Mouse (Mus musculus) heart, postnatal 4 days (tissue): ENCODE measurements around the gene Abcg4. TPM values are rescaled to one million over a fixed set of nuclear protein-coding genes. Genes with fewer than 3 reads are reported as not detected.
"Not testable (repeated sequence)": the region's sequence is repeated elsewhere in the genome, so short reads cannot be mapped to it uniquely, and the experiment has no call there.

ENCODE experiments used
- DNase-seq: peaks from one replicate; pipeline ENCODE4 v3.0.0; 2021
- total RNA-seq, 2 experiments: library from RNA; stranded (reverse); gene quantifications; 2 replicates each; pipeline ENCODE4 v1.2.3; 2021

The Abcg4 gene
- total RNA-seq, 2 experiments from 2014 or later: 1.2 to 1.5 TPM

GRCm38 (mm10) chr9:44319105-44319886 lies 30.9 kb upstream of the Abcg4 start:
- no peak for DNase-seq

DNA sequence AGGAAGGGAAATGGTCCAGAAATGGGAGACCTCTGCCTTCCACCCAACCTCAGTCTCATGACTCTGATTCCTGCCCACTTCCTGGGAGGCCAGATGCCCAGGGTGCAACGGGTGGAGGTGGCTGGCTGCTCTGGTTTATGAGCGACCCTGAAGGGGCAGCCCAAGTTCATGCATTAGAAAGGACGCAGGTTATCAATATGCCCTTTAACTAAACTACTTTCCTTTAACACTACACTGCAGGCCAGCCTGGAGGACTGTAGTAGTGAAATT lies 30.3 kb upstream of the Abcg4 start:
- no peak for DNase-seq

DNA sequence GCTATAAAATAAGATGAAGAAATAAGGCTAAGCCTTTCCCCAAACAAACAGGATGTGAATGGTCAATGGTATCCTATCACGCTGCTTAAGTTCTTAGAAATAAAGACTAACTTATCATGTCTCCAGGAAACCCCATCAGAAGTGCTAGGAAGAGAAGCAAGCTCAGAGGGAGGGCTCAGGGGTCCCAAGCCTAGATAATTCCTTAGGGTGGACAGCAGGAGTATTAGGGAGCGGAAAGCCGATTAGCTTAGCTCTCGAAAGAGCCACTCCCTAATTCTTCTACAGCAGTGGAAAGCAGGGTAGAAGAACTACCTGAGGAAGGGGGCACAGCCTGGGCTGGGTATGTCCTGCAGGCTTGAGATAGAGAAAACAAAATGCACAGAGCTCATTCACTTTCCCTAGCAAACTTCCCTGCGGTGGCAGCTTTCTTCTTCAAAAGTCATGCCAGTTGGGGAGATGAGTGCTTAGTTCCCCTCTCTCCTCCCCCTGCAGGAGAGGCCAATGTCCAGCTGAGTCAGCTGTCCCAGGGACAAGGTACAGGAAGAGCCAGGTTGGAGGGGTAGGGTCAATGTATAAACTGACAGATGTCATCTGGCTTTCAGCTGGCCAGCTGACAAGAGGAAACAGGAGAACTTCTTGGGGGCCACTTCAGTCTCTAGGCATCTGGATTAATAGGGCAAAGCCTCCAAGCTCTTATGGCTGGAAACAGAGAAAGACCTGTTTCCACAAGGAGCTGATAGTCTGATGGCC lies 29.8 kb upstream of the Abcg4 start:
- no peak for DNase-seq

- DNase-seq: no peak
Measured at GRCm38 (mm10) chr9:44317452-44317851, 29.0 kb upstream of the Abcg4 start.

GRCm38 (mm10) chr9:44314910-44315309 lies 26.5 kb upstream of the Abcg4 start:
- no peak for DNase-seq

- DNase-seq: no peak
Measured at GRCm38 (mm10) chr9:44314257-44314547, 25.8 kb upstream of the Abcg4 start.

GRCm38 (mm10) chr9:44313476-44314256 lies 25.3 kb upstream of the Abcg4 start:
- no peak for DNase-seq

GRCm38 (mm10) chr9:44311136-44312134 lies 23.0 kb upstream of the Abcg4 start:
- DNase-seq: peak; percentile 48

- DNase-seq: no peak
Measured at GRCm38 (mm10) chr9:44310750-44311135, 22.3 kb upstream of the Abcg4 start.

GRCm38 (mm10) chr9:44309756-44310155 lies 21.3 kb upstream of the Abcg4 start:
- DNase-seq: no peak

DNA sequence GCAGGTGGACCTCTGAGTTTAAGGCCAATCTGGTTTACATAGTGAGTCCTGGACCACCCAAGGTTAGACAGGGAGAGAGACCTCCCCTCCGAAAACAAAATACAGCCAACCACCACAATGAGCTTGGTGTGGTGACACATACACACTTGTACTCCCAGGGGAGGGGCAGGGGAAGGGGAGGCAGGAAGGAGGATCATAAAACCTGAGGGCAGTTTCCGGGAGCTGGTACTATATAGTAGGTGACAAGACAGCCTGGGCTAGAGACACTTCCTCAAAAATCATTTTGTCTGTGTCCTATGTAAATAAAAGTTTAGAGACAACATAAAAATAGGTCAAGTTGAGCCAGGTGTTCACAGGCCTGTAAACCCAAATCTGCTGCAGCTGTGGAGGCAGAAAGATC lies 18.8 kb upstream of the Abcg4 start:
- no peak for DNase-seq

GRCm38 (mm10) chr9:44306532-44306931 lies 18.1 kb upstream of the Abcg4 start:
- DNase-seq: no peak

DNA sequence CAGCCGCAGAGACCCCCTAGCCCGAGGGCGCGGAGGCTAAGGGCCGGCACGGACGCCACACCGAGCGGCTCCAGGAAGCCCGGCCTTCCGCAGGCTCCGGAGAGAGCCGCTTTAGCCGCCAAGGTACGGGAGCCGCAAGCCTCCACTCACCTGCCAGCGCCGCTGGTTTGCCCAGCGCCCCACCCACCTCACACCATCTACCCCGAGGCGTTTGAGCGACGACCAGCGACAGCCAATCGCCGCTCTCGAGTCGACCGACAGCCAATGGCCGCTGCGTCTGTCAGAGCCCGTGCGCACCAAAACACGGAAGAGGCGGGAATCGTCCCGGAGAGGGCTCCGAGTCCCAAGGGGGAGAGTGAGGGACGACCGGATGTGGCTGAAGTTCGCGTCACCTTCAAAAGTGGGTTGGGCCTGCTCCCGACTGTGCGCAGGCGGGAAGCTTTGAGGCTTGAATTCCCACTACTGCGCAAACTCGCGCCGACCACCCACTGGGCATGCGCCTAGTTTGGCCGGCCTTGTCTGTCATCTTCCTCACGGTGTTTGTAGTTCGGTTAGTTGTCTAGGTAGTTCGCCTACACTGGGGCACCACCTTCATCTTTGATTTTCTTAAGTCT lies 17.2 kb upstream of the Abcg4 start, which contains the start of gene Hinfp:
TSS of gene Hinfp (minus strand) at position 206 of the 614 bp plus-strand sequence.
- DNase-seq: peak; percentile 98

- DNase-seq: not testable (repeated sequence)
Measured at GRCm38 (mm10) chr9:44300001-44300400, 11.6 kb upstream of the Abcg4 start.

DNA sequence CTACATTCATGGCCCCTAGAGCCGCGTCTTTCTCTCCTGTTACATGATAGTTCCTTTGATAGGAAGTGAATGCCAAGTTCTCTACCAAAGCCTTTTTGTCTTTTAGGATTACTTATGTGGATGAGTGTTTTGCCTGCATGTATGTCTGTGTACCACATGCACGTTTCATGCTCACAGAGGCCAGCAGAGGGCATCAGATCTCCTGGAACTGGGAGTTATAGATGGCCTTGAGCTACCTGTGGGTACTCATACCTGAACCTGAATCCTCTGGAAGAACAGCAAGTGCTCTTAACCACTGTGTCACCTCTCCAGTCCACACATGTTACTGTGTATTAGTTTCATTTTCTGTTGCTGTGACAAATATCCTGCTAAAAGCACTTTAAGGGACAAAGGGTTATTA lies 4.1 kb upstream of the Abcg4 start:
- DNase-seq: peak; percentile 44

DNA sequence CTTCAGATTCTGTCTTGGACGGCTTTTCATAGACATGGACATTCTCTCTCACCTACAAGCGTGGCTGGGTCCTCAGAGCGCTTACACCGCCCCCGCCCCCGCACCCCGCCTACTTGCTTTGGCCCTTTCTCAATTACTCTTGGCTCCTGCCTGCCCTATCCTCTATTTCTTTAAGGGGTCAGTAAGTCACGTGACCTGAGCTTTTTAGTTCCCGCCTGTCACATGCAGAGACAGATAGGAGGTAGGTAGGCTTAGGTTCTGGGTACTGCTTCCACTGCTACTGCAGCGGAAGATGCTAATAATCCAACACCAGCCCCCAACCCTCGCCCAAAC lies 510 bp upstream of the Abcg4 start:
- DNase-seq: no peak

GRCm38 (mm10) chr9:44287401-44288075 lies 877 bp downstream of the Abcg4 start:
- DNase-seq: peak; percentile 27

GRCm38 (mm10) chr9:44287003-44287400 lies 1.4 kb downstream of the Abcg4 start:
- no peak for DNase-seq

DNA sequence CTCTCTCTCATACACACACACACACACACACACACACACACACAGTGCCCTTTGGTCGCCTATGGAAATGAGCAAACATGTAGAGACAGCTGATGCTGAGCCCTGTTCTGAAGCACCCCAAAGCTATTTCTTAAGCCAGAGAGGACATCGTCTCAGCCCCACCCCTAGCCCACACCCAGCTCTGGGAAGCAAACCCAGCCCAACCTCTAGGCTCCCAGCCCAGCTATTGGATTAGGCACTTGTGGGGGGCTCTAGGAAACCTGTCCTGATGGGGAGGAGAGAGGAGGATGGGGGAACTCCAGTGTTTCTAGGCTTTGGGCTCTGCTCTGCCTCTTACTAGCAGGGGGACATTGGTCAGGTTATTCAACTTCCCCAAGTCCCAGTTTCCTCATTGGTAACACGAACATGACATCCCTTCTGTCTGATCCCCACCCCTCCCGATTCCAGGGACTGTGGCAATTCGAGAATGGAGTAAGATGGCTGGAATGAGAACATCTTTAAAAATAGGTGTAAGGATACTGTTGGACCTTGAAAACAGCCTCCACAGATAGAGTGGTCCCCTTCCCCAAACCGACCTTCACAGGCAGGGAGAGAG lies 2.1 kb downstream of the Abcg4 start:
- no peak for DNase-seq

GRCm38 (mm10) chr9:44283183-44283582 lies 5.2 kb downstream of the Abcg4 start:
- no peak for DNase-seq

DNA sequence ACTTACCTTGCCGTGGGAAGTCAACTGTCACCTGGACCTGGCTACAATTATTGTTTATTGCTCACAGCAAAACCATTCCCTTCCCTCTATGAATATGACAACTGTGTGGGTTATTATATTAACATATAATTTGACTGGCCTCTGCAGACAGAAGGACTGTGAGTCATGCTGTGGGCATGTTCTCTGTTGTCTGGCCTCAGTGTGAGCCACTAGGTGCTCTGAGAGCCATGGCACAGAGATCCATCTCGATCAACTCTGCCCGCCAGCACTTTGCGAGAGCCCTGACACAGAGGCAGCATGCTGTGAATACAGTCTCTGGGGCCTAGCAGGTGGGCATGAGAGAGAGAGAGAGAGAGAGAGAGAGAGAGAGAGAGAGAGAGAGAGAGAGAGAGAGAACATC lies 18.4 kb downstream of the Abcg4 start:
- no peak for DNase-seq
